Mouse (Mus musculus) bone marrow, adult 2 months (tissue): ENCODE data around the gene Ptpre.

ENCODE experiments used
- CTCF ChIP-seq: fragments of 200-500 bp; IDR thresholded peaks from 2 replicates; pipeline ENCODE4 v1.5.1; 2011; ENCODE audit warnings: low read length, control low read depth; ENCODE audit not compliant: control insufficient read depth, insufficient read depth
- POLR2A ChIP-seq: fragments of 200-500 bp; IDR thresholded peaks from 2 replicates; pipeline ENCODE4 v1.6.1; 2011; ENCODE audit warnings: low read depth, mild to moderate bottlenecking, control low read depth, low read length, borderline replicate concordance; ENCODE audit not compliant: control insufficient read depth

DNA sequence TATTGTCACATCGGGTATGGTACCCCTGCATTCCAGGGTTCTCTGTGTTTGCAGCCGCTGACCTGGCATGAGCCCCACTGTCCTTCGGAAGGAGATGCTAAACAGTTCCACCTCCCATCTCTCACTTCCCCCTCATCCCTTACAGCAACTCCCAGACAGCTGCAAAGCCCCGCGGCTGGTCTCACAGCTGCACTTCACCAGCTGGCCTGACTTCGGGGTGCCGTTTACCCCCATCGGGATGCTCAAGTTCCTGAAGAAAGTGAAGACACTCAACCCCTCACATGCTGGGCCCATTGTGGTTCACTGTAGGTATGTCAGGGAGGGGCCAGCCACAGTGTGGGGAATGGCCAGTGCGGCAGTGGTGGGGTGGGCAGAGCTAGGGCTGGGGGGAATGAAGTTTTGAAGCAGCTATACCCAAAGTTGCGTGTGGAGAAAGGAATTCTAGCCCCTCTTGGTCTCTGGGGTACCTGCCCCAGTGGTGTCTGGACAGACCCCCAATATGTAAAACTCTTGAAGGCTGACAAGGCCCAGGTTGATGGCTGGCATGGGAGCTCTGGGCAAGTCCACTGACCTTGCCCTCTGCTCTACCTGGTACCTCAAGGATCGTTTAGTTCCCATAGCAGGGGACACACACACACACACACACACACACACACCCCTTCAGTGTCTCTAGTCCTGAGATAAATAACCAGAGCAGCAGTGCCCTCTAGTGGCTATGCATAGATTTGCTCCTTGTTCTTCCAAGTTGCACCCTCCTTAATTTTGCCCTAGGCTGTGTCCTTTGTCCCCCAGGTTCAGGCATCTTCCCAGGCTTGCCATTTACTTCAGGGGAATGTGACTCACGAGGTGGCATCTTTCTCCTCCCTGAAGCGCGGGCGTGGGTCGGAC lies 131.8 kb downstream of the Ptpre start:
- TF ChIP-seq CTCF = peak; percentile 48
- no peak for TF ChIP-seq POLR2A
